Mouse (Mus musculus) forebrain, embryonic 11.5 days (tissue): ENCODE data around the gene Rbm12. TPM values are rescaled to one million over a fixed set of nuclear protein-coding genes. Genes with fewer than 3 reads are reported as not detected.
"Not testable (repeated sequence)": the region's sequence is repeated elsewhere in the genome, so short reads cannot be mapped to it uniquely, and the experiment has no call there.

ENCODE experiments used
- ATAC-seq: fragments of 200-750 bp; cut with Nextera tagmentation; replicated peaks from 2 replicates; pipeline ENCODE4 v1.8.0; 2017; ENCODE audit warnings: moderate TSS enrichment; ENCODE audit not compliant: low FRiP score
- DNase-seq: peaks from one replicate; pipeline ENCODE4 v3.0.0-alpha.2; 2017; ENCODE audit warnings: low spot score
- H3K27ac ChIP-seq: fragments of 300-500 bp; sonication (generic); 2 replicates; pipeline ENCODE4 v1.5.1; 2014; ENCODE audit warnings: low read depth, low read length
- H3K27me3 ChIP-seq: fragments of 300-500 bp; sonication (generic); 2 replicates; pipeline ENCODE4 v1.6.1; 2014; ENCODE audit warnings: mild to moderate bottlenecking, low read length, mixed read lengths; ENCODE audit not compliant: control insufficient read depth, insufficient read depth
- H3K36me3 ChIP-seq: fragments of 300-500 bp; sonication (generic); 2 replicates; pipeline ENCODE4 v1.6.1; 2014; ENCODE audit warnings: mild to moderate bottlenecking, low read length, moderate library complexity, mixed read lengths; ENCODE audit not compliant: control insufficient read depth, insufficient read depth
- H3K4me1 ChIP-seq: fragments of 300-500 bp; sonication (generic); replicated peaks from 2 replicates; pipeline ENCODE4 v1.6.1; 2014; ENCODE audit warnings: low read length, mixed read lengths; ENCODE audit not compliant: control insufficient read depth, insufficient read depth
- H3K4me2 ChIP-seq: fragments of 300-500 bp; sonication (generic); 2 replicates; pipeline ENCODE4 v1.6.1; 2014; ENCODE audit warnings: low read depth, mild to moderate bottlenecking, low read length, moderate library complexity, mixed read lengths; ENCODE audit not compliant: severe bottlenecking
- H3K4me3 ChIP-seq: fragments of 300-500 bp; sonication (generic); 2 replicates; pipeline ENCODE4 v1.5.1; 2014; ENCODE audit warnings: low read depth, low read length
- H3K9ac ChIP-seq: fragments of 300-500 bp; sonication (generic); 2 replicates; pipeline ENCODE4 v1.6.1; 2014; ENCODE audit warnings: low read length
- H3K9me3 ChIP-seq: fragments of 300-500 bp; sonication (generic); 2 replicates; pipeline ENCODE4 v1.6.1; 2016; ENCODE audit warnings: low read length, mixed read lengths; ENCODE audit not compliant: control insufficient read depth
- WGBS: fragments of 180-500 bp; shearing (Covaris S2); extraction: QIAGEN DNeasy Blood & Tissue Kit; methylation state at CpG from one replicate; pipeline ENCODE4 v1.1.7; 2014; 5-methylcytosine and 5-hydroxymethylcytosine counted together
- polyA plus RNA-seq: library from polyadenylated mRNA; unstranded; fragments of >200 nt; fragmentation: Nextera tagmentation; extraction: Ambion mirVana; gene quantifications from 2 replicates; pipeline ENCODE4 v1.2.1, GENCODE M21; 2014

The Rbm12 gene
- polyA plus RNA-seq, 1 experiment from 2014 or later: 47.6 TPM

DNA sequence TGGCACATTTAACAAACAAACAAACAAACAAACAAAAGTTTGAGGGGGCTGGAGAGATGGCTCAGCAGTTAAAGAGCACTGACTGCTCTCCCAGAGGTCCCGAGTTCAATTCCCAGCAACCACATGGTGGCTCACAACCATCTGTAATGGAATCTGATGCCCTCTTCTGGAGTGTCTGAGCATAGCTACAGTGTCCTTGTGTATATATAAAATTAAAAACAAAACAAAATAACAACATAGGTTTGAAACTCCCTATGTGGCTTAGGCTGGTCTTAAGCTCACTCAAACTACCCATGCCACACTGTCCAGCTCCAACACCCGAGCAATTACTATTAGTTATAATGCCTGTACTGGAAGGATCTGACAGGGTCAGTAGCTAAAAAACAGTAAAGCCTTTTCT lies 31.0 kb upstream of the Rbm12 start:
- peak overlapping the region; percentile 77; the same call in 1 of the 2 replicates for H3K4me3 ChIP-seq
- ATAC-seq: no peak

DNA sequence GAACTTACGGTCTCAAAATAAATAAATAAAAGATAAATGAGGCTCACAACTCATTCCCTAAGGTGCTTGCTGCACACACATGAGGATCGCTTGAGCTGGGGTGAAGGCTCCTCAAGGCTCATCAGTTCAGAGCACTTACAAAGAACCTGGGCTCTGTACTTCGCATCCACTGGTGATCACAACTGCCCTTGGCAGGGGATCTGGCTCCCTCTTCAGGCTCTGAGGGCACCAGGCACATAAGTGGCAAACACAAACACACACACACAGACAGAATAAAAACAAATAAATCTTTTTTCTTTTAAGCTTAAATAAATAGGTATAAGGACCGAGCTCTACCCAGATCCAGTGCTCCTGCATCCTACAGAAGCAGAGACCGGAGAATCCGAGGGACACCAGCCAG lies 23.9 kb upstream of the Rbm12 start:
- H3K4me2 ChIP-seq: no peak overlapping the region
- H3K36me3 ChIP-seq: no peaks in the 10 kb centered on the region
- H3K27me3 ChIP-seq: no peaks in the 10 kb centered on the region
- no peaks in the 10 kb centered on the region for H3K4me1 ChIP-seq
- H3K9me3 ChIP-seq: no peaks in the 10 kb centered on the region
- WGBS: 91% methylated on average over 6 of the region's 6 CpGs
- no peak overlapping the region for H3K27ac ChIP-seq
- DNase-seq (no peak), ATAC-seq (no peak)
- no peak overlapping the region for H3K4me3 ChIP-seq
- H3K9ac ChIP-seq: no peak overlapping the region

More for the DNA sequence above, 31.0 kb upstream of the Rbm12 start:
- Histone ChIP-seq H3K27me3 (no peaks in the 10 kb centered on the region), H3K9me3 (no peaks in the 10 kb centered on the region), H3K36me3 (peaks cover 5% of the 10 kb centered on the region; the same call in 1 of the 2 replicates), H3K4me1 (peaks cover 3% of the 10 kb centered on the region; the same call in 1 of the 2 replicates), H3K9ac (no peak overlapping the region), H3K4me2 (peak overlapping the region; percentile 78; the same call in 1 of the 2 replicates), H3K27ac (no peak overlapping the region)
- no peak for DNase-seq
- 80% methylated on average over 2 of the region's 2 CpGs for WGBS

DNA sequence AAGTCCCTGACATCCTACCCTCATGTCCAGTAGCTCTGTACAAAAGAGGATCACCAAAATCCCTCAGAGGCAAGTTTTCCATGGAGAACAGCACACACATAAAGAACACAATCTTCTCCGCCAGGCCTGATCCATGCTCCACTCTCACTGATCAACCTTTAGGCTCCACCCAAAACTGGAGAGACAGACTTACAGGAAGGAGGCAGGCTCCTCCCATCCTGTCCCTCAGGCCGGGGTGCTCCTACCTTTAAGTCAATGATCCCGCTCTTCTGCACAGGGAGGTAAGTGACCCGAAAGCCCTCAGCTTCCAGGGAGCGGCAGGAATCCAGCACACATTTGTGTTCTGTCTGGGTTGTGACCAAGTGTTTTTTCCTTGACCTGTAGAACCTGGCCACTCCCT lies 22.4 kb upstream of the Rbm12 start:
- no peak overlapping the region for H3K4me2 ChIP-seq
- H3K4me1 ChIP-seq: no peaks in the 10 kb centered on the region
- H3K4me3 ChIP-seq: no peak overlapping the region
- ATAC-seq: no peak
- DNase-seq: no peak
- WGBS: 85% methylated on average over 5 of the region's 5 CpGs
- H3K9me3 ChIP-seq: no peaks in the 10 kb centered on the region
- H3K27ac ChIP-seq: no peak overlapping the region
- no peak overlapping the region for H3K9ac ChIP-seq
- H3K27me3 ChIP-seq: no peaks in the 10 kb centered on the region
- H3K36me3 ChIP-seq: no peaks in the 10 kb centered on the region

GRCm38 (mm10) chr2:156126992-156127391 lies 15.2 kb upstream of the Rbm12 start, which contains the start of gene Gm28036:
TSS of gene Gm28036 (minus strand) at chr2:156127092.
- no peak for ATAC-seq
- Histone ChIP-seq H3K27ac (no peak within 1 kb of the TSS), H3K36me3 (no peaks in the 10 kb centered on the region; the same call in 1 of the 2 replicates), H3K4me2 (no peak within 1 kb of the TSS), H3K4me1 (no peaks in the 10 kb centered on the region), H3K4me3 (no peak within 1 kb of the TSS), H3K27me3 (no peaks in the 10 kb centered on the region), H3K9ac (no peak within 1 kb of the TSS), H3K9me3 (no peaks in the 10 kb centered on the region)
- no peak for DNase-seq
- WGBS: 95% methylated on average over 5 of the region's 5 CpGs

GRCm38 (mm10) chr2:156123731-156124130 lies 12.0 kb upstream of the Rbm12 start:
- no peaks in the 10 kb centered on the region; the same call in 1 of the 2 replicates for H3K36me3 ChIP-seq
- H3K9me3 ChIP-seq: no peaks in the 10 kb centered on the region
- DNase-seq: no peak
- H3K4me3 ChIP-seq: no peak overlapping the region
- H3K9ac ChIP-seq: no peak overlapping the region
- 89% methylated on average over 5 of the region's 5 CpGs for WGBS
- H3K27ac ChIP-seq: no peak overlapping the region
- no peak overlapping the region for H3K4me2 ChIP-seq
- H3K4me1 ChIP-seq: no peaks in the 10 kb centered on the region
- H3K27me3 ChIP-seq: no peaks in the 10 kb centered on the region
- no peak for ATAC-seq

DNA sequence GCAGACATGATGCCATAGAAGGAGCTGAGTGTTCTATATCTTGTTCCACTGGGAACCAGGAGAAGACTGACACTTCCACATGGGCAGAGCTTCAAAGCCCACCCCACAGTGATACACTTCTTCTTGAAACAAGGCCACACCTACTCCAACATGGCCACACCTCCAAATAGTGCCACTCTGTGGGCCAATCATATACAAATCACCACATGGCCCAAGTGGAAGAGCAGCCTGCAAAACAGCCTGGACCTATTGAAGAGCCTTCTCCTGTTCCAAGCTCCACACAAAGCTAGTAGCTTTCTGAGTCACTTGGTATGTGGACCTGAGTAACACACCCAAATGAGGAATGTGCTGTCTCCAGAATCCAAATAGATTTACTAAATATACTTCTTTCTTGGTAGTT lies 7.8 kb upstream of the Rbm12 start:
- no peak for DNase-seq
- no peak overlapping the region for H3K4me2 ChIP-seq
- H3K4me1 ChIP-seq: no peaks in the 10 kb centered on the region
- no peaks in the 10 kb centered on the region for H3K27me3 ChIP-seq
- no peaks in the 10 kb centered on the region; the same call in 1 of the 2 replicates for H3K36me3 ChIP-seq
- no peak for ATAC-seq
- no peak overlapping the region for H3K27ac ChIP-seq
- no peak overlapping the region for H3K4me3 ChIP-seq
- H3K9ac ChIP-seq: no peak overlapping the region
- no peaks in the 10 kb centered on the region for H3K9me3 ChIP-seq

GRCm38 (mm10) chr2:156112080-156112423 lies 274 bp upstream of the Rbm12 start:
- H3K27ac ChIP-seq, H3K36me3 ChIP-seq, H3K9me3 ChIP-seq, ATAC-seq, H3K27me3 ChIP-seq, DNase-seq, H3K4me1 ChIP-seq: not testable (repeated sequence)
- Histone ChIP-seq H3K4me3 (peak overlapping the region; percentile 85), H3K4me2 (peak overlapping the region; percentile 39), H3K9ac (peak overlapping the region; percentile 98; the same call in 1 of the 2 replicates)
- WGBS: 32% methylated on average over 5 of the region's 5 CpGs

DNA sequence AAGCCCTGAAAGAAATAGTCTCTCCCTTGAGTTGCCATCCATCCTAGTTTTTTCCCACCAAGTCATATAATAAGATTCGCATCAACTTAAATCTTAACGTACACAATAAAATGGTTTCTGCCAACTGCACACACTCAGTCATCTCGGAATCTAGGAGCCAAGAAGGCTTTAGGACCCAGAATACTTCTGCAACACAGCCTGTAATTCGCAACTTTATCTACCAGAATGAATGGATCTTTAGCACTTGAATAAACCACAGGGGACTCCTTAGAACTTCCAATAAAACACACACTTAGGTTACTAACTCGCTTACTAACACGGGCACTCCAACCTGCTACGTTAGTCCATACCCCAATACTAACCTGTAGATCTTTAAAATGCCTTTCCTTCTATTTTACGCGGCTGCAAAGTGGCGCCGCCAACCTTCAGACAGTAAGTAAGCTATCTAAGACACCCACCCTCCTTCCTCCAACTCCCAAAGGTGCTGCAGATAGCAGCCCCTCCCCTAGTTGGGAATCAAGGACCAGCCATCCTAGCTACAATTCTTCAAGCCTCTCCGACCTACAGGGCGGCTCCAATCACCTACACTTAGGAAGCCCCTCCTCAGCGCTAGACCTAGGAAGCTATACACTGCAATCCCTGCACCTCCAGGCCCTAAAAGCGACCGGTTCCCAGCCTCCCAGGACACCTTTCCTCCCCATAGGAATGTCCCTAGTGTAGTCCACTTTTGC lies 986 bp downstream of the Rbm12 start:
- Histone ChIP-seq H3K4me1 (peaks cover 5% of the 10 kb centered on the region; the same call in 1 of the 2 replicates), H3K4me2 (peak overlapping the region; percentile 87), H3K36me3 (no peaks in the 10 kb centered on the region), H3K9ac (peak overlapping the region; percentile 98), H3K27me3 (no peaks in the 10 kb centered on the region), H3K4me3 (peak overlapping the region; percentile 85), H3K27ac (peak overlapping the region; percentile 80), H3K9me3 (no peaks in the 10 kb centered on the region)
- 2% methylated on average over 16 of the region's 16 CpGs for WGBS
- peak; percentile 71 for ATAC-seq
- DNase-seq: peak; percentile 66

GRCm38 (mm10) chr2:156091926-156092325 lies 19.9 kb downstream of the Rbm12 start:
- H3K4me1 ChIP-seq: peaks cover 12% of the 10 kb centered on the region; the same call in 1 of the 2 replicates
- no peak overlapping the region for H3K4me3 ChIP-seq
- H3K27ac ChIP-seq: no peak overlapping the region
- peaks cover 5% of the 10 kb centered on the region; the same call in 1 of the 2 replicates for H3K36me3 ChIP-seq
- no peak overlapping the region for H3K9ac ChIP-seq
- H3K9me3 ChIP-seq: no peaks in the 10 kb centered on the region
- no peaks in the 10 kb centered on the region for H3K27me3 ChIP-seq
- H3K4me2 ChIP-seq: no peak overlapping the region
- DNase-seq (no peak), ATAC-seq (no peak)
- 92% methylated on average over 5 of the region's 5 CpGs for WGBS
